Mouse (Mus musculus) monocyte, adult 2 months (primary cell): Measurements from ENCODE around the gene Igfbp2.

ENCODE experiments used
- DNase-seq, 2 experiments: peaks; one replicate each; pipeline ENCODE4 v3.0.0; 2022; ENCODE audit warnings: low spot score in 2 of 2, low read depth in 1 of 2

The Igfbp2 gene

DNA sequence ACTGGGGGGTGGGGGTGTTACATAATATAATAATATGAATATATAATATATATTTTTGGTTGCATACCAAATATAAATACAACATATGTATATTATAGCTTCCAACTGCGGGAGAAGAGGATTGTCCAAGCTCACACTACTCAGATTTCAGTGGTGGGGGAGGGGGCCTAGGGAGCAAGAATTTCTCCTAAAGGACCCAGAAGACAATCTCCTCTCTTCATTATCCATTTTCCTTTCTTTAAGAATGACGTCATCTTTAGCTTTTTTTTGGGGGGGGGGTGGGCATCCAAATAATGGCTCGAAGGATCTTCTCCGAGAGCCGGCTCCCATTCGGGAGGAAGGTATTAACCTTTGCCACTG, 47.0 kb downstream of the Igfbp2 start:
- DNase-seq: no peak

- no peak for DNase-seq
These were observed 47.6 kb downstream of the Igfbp2 start for GRCm38 (mm10) chr1:72871697-72872411.

- DNase-seq: no peak
These were observed 48.2 kb downstream of the Igfbp2 start for GRCm38 (mm10) chr1:72872521-72872920.

- no peak for DNase-seq
These were observed 48.8 kb downstream of the Igfbp2 start for GRCm38 (mm10) chr1:72873078-72873477.

- no peak for DNase-seq
These were observed 49.4 kb downstream of the Igfbp2 start for GRCm38 (mm10) chr1:72873511-72874286.

- DNase-seq: no peak
These were observed 50.2 kb downstream of the Igfbp2 start, which contains the start of gene Igfbp5 for GRCm38 (mm10) chr1:72874287-72875211. Igfbp5 (minus strand) TSS chr1:72874884.

DNA sequence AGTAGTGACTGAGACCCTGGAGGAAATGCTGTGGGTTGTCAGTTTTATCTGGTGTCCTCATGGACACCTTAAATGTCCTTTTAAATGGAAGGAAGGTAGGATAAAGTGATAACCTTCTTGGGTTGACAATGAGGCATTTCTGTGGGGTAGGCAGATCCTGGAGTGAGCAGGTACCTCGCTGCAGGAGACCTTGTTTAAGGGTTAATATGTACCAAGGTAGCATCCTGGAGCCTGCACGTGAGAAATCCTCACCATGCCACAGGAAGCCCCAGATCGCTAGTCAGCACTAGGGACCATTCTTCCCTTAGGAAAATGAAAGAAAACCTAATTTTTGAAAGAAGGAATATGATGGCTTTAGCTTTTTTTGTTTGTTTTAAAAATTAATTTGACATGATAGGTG, 51.4 kb downstream of the Igfbp2 start:
- no peak for DNase-seq

DNA sequence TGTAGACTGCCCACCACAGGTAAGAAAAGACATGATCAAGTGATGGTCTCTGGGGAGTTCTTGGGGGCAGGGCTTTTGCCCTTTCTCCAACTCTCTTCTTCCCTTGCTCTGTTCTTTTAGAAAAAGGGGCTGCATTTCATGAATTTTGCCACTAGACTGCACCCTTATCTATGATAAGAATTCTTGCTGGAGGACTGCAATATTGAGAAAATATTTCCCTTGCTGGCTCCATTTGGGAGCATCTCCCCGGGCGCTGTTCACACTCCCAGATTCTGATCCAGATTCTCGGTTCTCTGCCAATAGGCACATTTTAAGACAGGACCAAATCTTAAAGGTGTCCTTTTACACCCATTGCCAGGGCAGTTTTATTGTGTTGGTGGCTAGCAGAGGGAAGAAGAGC, 51.8 kb downstream of the Igfbp2 start:
- DNase-seq: no peak

DNA sequence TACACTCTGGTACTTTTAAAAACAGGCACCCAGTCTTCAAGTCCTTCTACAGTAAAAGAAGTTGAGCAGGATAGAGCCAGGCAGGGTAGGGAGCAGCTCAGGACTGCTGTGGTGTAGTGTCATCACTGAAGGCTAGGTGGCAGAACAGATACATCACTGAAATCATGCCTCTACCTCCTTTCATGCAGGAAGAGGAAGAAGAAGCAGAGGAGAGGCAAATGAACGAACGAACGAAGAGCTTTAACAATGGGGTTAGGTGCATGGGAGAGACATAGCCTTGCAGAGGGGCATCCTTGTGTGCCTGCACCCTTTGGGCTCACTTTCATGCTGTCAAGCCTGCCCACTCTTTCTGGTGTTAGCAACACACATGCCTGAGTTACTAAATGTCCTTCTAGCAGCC, 53.6 kb downstream of the Igfbp2 start:
- no peak for DNase-seq

GRCm38 (mm10) chr1:72878473-72879318, 54.4 kb downstream of the Igfbp2 start:
- no peak for DNase-seq

GRCm38 (mm10) chr1:72879319-72879634, 55.0 kb downstream of the Igfbp2 start:
- no peak for DNase-seq

DNA sequence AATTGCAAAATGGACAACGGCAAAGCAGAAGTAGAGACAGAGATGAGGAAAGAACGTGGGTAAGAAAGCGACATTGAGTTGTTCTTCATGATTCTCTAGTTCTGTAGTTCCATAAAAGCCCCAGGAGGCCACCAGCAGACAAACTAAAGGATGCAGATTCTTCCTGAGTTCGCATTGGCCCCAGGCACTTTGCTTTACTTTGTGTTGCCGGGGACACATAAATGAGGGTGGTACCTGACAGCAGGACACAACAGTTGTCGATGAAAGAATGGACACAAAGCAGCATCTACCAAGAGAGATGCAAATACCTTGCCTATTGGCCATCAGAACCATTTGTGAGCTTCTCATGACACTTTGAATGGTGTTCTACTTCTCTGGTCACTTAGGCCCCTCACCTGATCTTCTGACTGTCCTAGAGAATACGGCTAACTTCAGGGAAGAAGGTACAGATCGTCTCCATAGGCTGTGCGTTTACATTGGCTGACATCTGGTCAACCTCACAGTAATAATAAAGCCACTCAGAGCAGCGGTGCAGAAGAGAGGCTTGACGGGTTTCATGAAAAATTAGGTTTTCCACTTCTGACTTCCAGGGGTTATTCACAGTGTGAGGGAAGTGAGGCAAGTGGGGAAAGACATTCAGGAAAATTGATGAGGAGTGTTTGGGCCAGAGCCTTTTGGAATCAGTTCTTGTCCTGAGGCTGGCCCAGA, 61.0 kb downstream of the Igfbp2 start:
- no peak for DNase-seq

DNA sequence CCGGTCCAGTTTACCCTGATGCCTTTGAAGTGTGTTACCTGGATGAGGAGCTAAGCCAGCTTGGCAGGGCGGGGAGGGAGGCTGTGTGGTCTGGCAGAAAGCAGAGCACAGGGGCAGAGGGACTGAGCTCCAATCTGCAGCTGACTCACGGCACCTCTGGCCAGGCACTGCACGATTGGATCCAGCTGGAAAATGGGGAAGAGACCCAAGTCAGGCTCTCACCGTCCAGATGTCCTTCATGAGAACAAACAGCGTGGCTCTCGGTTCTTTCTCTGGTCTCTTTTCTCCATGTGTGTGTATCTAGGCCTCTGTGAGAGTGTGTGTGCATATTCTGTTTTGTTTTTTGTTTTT, 61.5 kb downstream of the Igfbp2 start:
- no peak for DNase-seq

- DNase-seq: no peak
These were observed 63.6 kb downstream of the Igfbp2 start for GRCm38 (mm10) chr1:72887910-72888309.

- no peak for DNase-seq
These were observed 71.5 kb downstream of the Igfbp2 start for GRCm38 (mm10) chr1:72895821-72896220.
